Mouse (Mus musculus): ENCODE measurements at regions not wholly inside any gene's neighbourhood (a gene's known extent, or its start where the extent isn't known, plus 50 kb on each side); places are given as distances from the start of the nearest gene placed in this dataset.

DNA sequence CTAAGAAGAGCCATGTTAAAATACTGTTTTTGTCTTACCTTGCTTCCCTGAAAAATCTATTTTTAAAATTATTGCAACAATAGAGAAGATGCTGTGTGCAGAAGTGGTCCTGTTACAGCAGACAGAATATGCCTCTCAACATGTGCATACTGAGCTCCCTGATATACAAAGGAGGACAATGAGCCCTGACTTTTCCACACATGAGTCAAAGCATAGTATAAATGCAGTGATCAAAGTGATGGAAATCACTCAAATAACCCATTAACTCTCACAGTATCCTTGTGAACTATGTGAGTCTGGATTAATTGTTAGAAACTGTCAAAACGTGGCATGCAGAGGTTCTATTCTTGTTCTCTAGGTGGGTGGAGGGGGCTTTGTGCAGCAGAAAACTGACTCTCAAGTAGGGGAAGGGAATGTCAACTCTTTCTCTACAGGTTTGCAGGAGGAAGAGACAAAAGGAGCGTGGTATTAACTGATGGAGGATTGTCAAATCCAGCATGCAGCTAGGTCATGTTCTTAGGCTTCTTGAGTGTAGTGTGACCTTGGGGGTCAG, 337.5 kb upstream of the Rarb start:
- 61% methylated on average over 2 of the region's 2 CpGs for WGBS
- H3K9ac ChIP-seq (ENCODE audit: low read length), result no peak overlapping the region
- no peaks in the 10 kb centered on the region for H3K4me1 ChIP-seq (ENCODE audit: control insufficient read depth, insufficient read depth, low read length)
- no peaks in the 10 kb centered on the region for H3K9me3 ChIP-seq (replicated peaks; ENCODE audit: control insufficient read depth, low read length)
- no peak overlapping the region for H3K27ac ChIP-seq (ENCODE audit: low read length)
- no peak overlapping the region for H3K4me3 ChIP-seq (replicated peaks; ENCODE audit: low read length)
- H3K36me3 ChIP-seq (ENCODE audit: control insufficient read depth, insufficient read depth, low read length), result no peaks in the 10 kb centered on the region
- ATAC-seq (ENCODE audit: insufficient read depth, low FRiP score), result no peak
- no peaks in the 10 kb centered on the region for H3K27me3 ChIP-seq (ENCODE audit: control insufficient read depth, insufficient read depth, low read length)
- H3K4me2 ChIP-seq (ENCODE audit: low read depth, low read length), result no peak overlapping the region

DNA sequence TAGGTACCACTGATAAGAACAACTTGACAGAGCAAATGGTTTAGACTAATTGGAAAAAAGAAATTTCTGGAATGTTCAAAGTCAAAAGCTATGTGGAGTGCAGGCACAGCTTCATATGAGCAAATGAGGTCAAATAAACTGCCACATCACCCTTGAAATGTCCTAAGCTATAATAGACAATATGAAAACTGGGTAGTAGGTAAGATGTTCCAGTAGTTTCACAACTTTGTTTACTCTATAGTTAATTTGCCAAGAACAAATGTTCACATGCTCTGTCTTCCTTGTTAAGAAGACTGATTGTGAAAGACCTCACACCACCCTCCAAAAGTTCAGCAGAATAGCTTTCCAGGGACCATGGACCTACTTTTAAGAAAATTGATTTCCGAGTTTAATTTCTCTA, 301.7 kb upstream of the Rarb start:
- Histone ChIP-seq H3K9ac (ENCODE audit: low read length) (no peak overlapping the region), H3K4me3 (replicated peaks; ENCODE audit: low read length) (no peak overlapping the region), H3K36me3 (ENCODE audit: control insufficient read depth, insufficient read depth, low read length) (no peaks in the 10 kb centered on the region), H3K27me3 (ENCODE audit: control insufficient read depth, insufficient read depth, low read length) (no peaks in the 10 kb centered on the region), H3K27ac (ENCODE audit: low read length) (no peak overlapping the region), H3K9me3 (replicated peaks; ENCODE audit: control insufficient read depth, low read length) (no peaks in the 10 kb centered on the region), H3K4me2 (ENCODE audit: low read depth, low read length) (no peak overlapping the region), H3K4me1 (ENCODE audit: control insufficient read depth, insufficient read depth, low read length) (no peaks in the 10 kb centered on the region)
- WGBS, result 93% methylated on average over 1 of the region's 1 CpGs
- ATAC-seq (ENCODE audit: insufficient read depth, low FRiP score), result no peak

DNA sequence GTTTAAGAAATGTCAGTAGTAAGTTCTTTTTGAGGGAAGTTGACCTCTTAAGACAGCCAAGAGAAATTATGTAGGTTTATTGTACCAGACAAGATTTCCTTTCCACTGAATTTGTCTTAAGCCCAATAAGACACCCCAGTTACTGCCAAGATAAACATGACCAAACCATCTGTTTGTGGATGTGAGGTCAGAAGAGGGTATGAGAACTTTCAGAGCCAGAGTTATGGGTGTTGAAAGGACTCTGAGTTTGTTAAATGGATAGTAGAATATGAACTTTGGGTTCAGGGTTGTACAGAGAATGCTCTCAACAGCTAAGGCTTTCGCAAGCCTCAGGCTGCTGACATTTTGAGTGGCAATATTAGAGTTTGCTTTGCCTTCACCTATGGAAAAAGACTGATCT, 287.7 kb upstream of the Rarb start:
- Histone ChIP-seq H3K36me3 (ENCODE audit: control insufficient read depth, insufficient read depth, low read length) (no peaks in the 10 kb centered on the region), H3K4me3 (replicated peaks; ENCODE audit: low read length) (no peak overlapping the region), H3K27ac (ENCODE audit: low read length) (no peak overlapping the region), H3K4me2 (ENCODE audit: low read depth, low read length) (no peak overlapping the region), H3K27me3 (ENCODE audit: control insufficient read depth, insufficient read depth, low read length) (no peaks in the 10 kb centered on the region), H3K9me3 (replicated peaks; ENCODE audit: control insufficient read depth, low read length) (no peaks in the 10 kb centered on the region), H3K4me1 (ENCODE audit: control insufficient read depth, insufficient read depth, low read length) (no peaks in the 10 kb centered on the region), H3K9ac (ENCODE audit: low read length) (no peak overlapping the region)
- 66% methylated on average over 1 of the region's 1 CpGs for WGBS
- ATAC-seq (ENCODE audit: insufficient read depth, low FRiP score), result no peak

DNA sequence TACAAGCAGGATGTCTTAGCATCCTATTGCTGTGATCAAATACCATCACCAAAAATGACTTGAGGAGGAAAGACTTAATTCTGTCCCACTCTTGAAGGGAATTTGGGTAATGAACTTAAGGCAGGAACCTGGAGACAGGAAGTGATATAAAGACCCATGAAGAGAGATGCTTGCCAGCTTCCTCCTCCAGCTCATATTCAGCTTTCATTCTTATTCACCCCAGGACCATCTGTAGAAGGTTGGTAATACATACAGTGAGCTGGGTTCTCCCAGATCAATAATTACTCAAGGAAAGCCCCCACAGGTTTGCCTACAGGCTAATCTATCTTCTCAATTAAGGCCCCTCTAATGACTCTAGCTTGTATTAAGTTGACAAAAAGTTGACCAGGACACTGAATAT, 283.5 kb upstream of the Rarb start:
- Histone ChIP-seq H3K4me3 (replicated peaks; ENCODE audit: low read length) (no peak overlapping the region), H3K36me3 (ENCODE audit: control insufficient read depth, insufficient read depth, low read length) (no peaks in the 10 kb centered on the region), H3K4me2 (ENCODE audit: low read depth, low read length) (no peak overlapping the region), H3K27me3 (ENCODE audit: control insufficient read depth, insufficient read depth, low read length) (no peaks in the 10 kb centered on the region), H3K9ac (ENCODE audit: low read length) (no peak overlapping the region), H3K4me1 (ENCODE audit: control insufficient read depth, insufficient read depth, low read length) (no peaks in the 10 kb centered on the region), H3K27ac (ENCODE audit: low read length) (no peak overlapping the region), H3K9me3 (replicated peaks; ENCODE audit: control insufficient read depth, low read length) (no peaks in the 10 kb centered on the region)
- no peak for ATAC-seq (ENCODE audit: insufficient read depth, low FRiP score)

DNA sequence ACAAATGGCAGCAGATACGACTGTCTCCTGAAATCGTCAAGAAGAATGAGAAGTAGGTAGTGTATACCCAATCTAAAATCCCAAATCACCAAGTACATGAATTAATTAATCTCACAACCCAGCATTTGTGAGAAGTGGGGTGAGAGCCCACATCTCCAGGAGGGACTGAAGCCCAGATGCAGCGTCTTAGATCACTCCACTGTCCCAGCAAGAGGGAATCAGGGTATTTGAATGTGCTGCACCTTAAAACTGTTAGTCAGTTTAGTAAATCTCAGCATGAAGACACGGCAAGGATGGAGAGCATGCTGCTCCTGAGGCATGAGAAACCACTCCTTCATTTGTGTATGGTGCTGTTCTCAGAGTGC, 271.6 kb upstream of the Rarb start:
- no peaks in the 10 kb centered on the region for H3K36me3 ChIP-seq (ENCODE audit: control insufficient read depth, insufficient read depth, low read length)
- no peak for ATAC-seq (ENCODE audit: insufficient read depth, low FRiP score)
- H3K4me3 ChIP-seq (replicated peaks; ENCODE audit: low read length), result no peak overlapping the region
- no peaks in the 10 kb centered on the region for H3K27me3 ChIP-seq (ENCODE audit: control insufficient read depth, insufficient read depth, low read length)
- no peak overlapping the region for H3K4me2 ChIP-seq (ENCODE audit: low read depth, low read length)
- H3K4me1 ChIP-seq (ENCODE audit: control insufficient read depth, insufficient read depth, low read length), result peaks cover 7% of the 10 kb centered on the region; the same call in 1 of the 2 replicates
- H3K9ac ChIP-seq (ENCODE audit: low read length), result no peak overlapping the region
- H3K27ac ChIP-seq (ENCODE audit: low read length), result no peak overlapping the region
- H3K9me3 ChIP-seq (replicated peaks; ENCODE audit: control insufficient read depth, low read length), result no peaks in the 10 kb centered on the region
- WGBS, result 49% methylated on average over 4 of the region's 4 CpGs

DNA sequence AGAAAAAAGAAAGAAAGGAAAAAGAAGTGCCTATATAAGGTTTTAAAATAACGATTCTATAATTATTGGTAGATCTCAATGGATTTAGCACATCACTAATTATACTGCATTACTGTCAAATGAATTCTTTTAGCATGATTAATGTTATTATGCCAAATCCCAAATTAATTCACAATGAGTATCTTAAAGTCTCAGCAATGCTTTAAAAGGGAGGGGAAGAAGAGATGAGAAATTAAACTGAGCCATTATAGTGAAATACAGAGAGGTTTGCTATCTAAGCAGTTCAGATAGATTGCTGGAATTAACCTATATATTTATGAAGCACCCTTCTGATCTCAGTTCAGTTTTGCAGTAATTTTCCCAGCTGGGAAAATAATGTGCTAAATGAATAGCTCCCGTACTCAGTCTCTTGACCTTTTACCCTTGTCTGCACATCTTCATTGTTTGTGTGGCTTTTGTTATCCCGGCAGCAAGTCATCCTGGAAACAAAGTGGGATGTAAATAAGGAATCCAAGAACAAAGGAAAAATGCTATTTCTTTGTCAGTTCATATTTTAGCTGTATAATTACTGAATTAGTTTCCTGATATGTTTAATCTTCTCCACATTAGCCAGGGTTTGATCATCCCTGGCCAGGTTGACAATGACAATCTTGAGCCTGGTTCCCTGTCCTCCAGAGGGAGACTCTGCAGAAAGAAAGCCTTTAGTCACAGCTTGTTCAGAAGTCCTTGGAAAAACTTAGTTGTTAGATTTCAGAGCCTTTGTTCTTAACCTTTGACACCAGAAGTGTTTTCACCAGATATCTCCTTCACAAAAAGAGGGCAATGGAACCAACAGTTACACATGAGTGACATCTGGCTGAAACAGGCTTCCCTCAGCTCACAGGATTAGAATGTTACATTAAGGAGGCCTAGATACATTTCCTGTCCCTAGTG, 270.9 kb upstream of the Rarb start:
- no peak for ATAC-seq (ENCODE audit: insufficient read depth, low FRiP score)
- H3K36me3 ChIP-seq (ENCODE audit: control insufficient read depth, insufficient read depth, low read length), result no peaks in the 10 kb centered on the region
- H3K4me3 ChIP-seq (replicated peaks; ENCODE audit: low read length), result no peak overlapping the region
- no peak overlapping the region for H3K4me2 ChIP-seq (ENCODE audit: low read depth, low read length)
- H3K4me1 ChIP-seq (ENCODE audit: control insufficient read depth, insufficient read depth, low read length), result peaks cover 7% of the 10 kb centered on the region; the same call in 1 of the 2 replicates
- H3K27me3 ChIP-seq (ENCODE audit: control insufficient read depth, insufficient read depth, low read length), result no peaks in the 10 kb centered on the region
- no peaks in the 10 kb centered on the region for H3K9me3 ChIP-seq (replicated peaks; ENCODE audit: control insufficient read depth, low read length)
- no peak overlapping the region for H3K27ac ChIP-seq (ENCODE audit: low read length)
- H3K9ac ChIP-seq (ENCODE audit: low read length), result no peak overlapping the region
- WGBS, result 33% methylated on average over 3 of the region's 3 CpGs

DNA sequence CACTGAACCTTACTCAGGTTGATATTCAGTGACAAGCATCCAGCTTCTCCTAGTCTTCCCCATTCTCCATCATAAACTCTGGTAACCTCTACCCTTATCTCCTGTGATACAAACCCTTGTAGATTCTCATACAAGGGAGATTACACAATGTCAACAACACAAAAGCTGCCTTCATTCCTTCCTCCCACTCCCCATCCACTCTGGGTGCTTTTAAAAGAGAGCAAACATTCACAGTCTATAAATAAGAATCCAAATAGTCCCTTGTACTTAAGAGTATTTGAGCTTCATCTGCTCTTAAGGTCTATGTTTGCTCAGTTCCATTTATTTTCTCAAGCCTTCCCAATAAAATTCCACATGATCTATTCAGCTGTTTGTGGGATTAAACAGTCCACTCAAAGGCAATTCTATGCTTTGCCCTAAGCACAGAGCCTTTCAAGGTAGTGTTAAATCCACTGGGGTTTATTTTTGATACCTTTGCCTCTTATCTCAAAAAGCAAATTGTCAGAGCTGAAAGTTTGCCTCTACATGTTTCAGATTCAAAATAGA, 270.2 kb upstream of the Rarb start:
- ATAC-seq (ENCODE audit: insufficient read depth, low FRiP score), result peak; percentile 71; the same call in 1 of the 2 replicates
- no peak overlapping the region for H3K9ac ChIP-seq (ENCODE audit: low read length)
- H3K27me3 ChIP-seq (ENCODE audit: control insufficient read depth, insufficient read depth, low read length), result no peaks in the 10 kb centered on the region
- no peaks in the 10 kb centered on the region for H3K36me3 ChIP-seq (ENCODE audit: control insufficient read depth, insufficient read depth, low read length)
- H3K9me3 ChIP-seq (replicated peaks; ENCODE audit: control insufficient read depth, low read length), result no peaks in the 10 kb centered on the region
- H3K4me1 ChIP-seq (ENCODE audit: control insufficient read depth, insufficient read depth, low read length), result peaks cover 7% of the 10 kb centered on the region; the same call in 1 of the 2 replicates
- H3K27ac ChIP-seq (ENCODE audit: low read length), result 0 out of 2 replicates have a peak overlapping the region, but pooled peaks have one; percentile 48
- H3K4me2 ChIP-seq (ENCODE audit: low read depth, low read length), result no peak overlapping the region
- H3K4me3 ChIP-seq (replicated peaks; ENCODE audit: low read length), result no peak overlapping the region

DNA sequence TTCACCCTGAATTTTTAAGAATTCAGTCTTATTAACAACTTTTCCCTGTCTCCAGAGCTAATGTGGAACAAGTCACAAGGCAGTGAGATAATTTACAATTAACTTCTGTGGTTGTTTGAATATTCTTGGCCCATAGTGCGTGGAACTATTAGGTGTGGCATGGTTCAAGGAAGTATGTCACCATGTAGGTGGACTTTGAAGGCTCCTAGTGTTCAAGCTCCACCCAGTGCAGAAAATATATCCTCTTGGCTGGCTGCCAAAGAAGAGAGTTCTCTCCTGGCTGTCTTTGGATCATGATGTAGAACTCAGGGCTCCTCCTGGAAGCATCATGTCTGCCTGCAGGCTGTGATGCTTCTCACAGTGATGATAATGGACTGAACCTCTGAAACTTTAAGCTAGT, 268.9 kb upstream of the Rarb start:
- H3K36me3 ChIP-seq (ENCODE audit: control insufficient read depth, insufficient read depth, low read length), result no peaks in the 10 kb centered on the region
- H3K4me3 ChIP-seq (replicated peaks; ENCODE audit: low read length), result no peak overlapping the region
- 68% methylated on average over 1 of the region's 1 CpGs for WGBS
- H3K9me3 ChIP-seq (replicated peaks; ENCODE audit: control insufficient read depth, low read length), result no peaks in the 10 kb centered on the region
- no peak overlapping the region for H3K9ac ChIP-seq (ENCODE audit: low read length)
- peaks cover 7% of the 10 kb centered on the region; the same call in 1 of the 2 replicates for H3K4me1 ChIP-seq (ENCODE audit: control insufficient read depth, insufficient read depth, low read length)
- H3K27ac ChIP-seq (ENCODE audit: low read length), result no peak overlapping the region
- no peaks in the 10 kb centered on the region for H3K27me3 ChIP-seq (ENCODE audit: control insufficient read depth, insufficient read depth, low read length)
- H3K4me2 ChIP-seq (ENCODE audit: low read depth, low read length), result no peak overlapping the region
- no peak for ATAC-seq (ENCODE audit: insufficient read depth, low FRiP score)

DNA sequence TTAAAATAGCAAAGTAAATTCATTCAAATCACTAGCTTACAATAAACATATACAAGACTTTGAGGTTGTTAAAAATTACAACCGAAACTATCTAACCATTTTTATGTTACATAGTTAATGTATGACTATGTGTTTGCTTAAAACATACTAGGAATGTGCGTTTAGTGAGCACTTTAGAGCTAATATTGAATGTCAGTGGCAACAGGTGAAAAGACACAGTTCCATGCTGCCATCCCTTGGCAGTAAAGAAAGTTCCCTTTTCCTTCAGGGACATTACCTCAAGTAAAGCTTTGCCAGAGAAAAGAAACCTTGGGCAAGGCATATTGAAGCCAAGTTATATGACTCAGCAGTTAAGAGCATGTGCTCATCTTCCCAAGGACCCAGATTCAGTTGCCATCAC, 265.0 kb upstream of the Rarb start:
- peaks cover 3% of the 10 kb centered on the region; the same call in 1 of the 2 replicates for H3K4me1 ChIP-seq (ENCODE audit: control insufficient read depth, insufficient read depth, low read length)
- 45% methylated on average over 2 of the region's 2 CpGs for WGBS
- ATAC-seq (ENCODE audit: insufficient read depth, low FRiP score), result no peak
- no peak overlapping the region for H3K9ac ChIP-seq (ENCODE audit: low read length)
- no peak overlapping the region for H3K27ac ChIP-seq (ENCODE audit: low read length)
- no peak overlapping the region for H3K4me2 ChIP-seq (ENCODE audit: low read depth, low read length)
- H3K4me3 ChIP-seq (replicated peaks; ENCODE audit: low read length), result no peak overlapping the region
- no peaks in the 10 kb centered on the region for H3K27me3 ChIP-seq (ENCODE audit: control insufficient read depth, insufficient read depth, low read length)
- no peaks in the 10 kb centered on the region for H3K36me3 ChIP-seq (ENCODE audit: control insufficient read depth, insufficient read depth, low read length)
- H3K9me3 ChIP-seq (replicated peaks; ENCODE audit: control insufficient read depth, low read length), result no peaks in the 10 kb centered on the region

Data from stomach, embryonic 16.5 days (tissue).